Mouse (Mus musculus): ENCODE measurements around the gene Bbs1. TPM values are rescaled to one million over a fixed set of nuclear protein-coding genes. Genes with fewer than 3 reads are reported as not detected.
A peak's percentile ranks its signal among the peaks of the same experiment; 100 is the strongest.

The Bbs1 gene
- total RNA-seq, 2 experiments from 2014 or later: 37.4 to 41.9 TPM

DNA sequence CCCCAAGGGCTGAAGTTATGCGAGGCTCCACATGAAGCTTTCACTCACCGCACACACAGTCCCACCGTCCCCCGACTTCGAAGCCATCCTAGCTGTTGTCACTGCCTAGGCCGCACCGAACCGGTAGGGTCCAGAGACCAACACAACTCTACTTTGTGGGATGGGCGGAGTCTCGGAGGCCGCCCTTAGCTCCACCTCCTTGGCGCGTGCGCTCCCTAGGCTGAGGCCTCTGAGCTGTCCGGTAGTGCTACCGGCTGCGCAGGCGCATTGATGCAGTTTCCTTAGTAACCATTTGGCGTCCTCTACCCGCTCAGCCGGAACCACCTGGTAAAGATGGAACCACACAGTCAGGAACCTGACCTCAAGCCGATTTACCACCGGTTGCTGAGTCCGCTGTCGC lies 67.3 kb downstream of the Bbs1 start, which contains the start of the genes Ccs and Ccdc87:
Ccs (minus strand) TSS at position 184 of the 400 bp plus-strand sequence.
Ccdc87 (plus strand) TSS at position 218 of the 400 bp plus-strand sequence.
- peak; percentile 78 to 91 for DNase-seq (ENCODE audit: extremely low spot score in 1 of 2, low spot score in 1 of 2)

DNA sequence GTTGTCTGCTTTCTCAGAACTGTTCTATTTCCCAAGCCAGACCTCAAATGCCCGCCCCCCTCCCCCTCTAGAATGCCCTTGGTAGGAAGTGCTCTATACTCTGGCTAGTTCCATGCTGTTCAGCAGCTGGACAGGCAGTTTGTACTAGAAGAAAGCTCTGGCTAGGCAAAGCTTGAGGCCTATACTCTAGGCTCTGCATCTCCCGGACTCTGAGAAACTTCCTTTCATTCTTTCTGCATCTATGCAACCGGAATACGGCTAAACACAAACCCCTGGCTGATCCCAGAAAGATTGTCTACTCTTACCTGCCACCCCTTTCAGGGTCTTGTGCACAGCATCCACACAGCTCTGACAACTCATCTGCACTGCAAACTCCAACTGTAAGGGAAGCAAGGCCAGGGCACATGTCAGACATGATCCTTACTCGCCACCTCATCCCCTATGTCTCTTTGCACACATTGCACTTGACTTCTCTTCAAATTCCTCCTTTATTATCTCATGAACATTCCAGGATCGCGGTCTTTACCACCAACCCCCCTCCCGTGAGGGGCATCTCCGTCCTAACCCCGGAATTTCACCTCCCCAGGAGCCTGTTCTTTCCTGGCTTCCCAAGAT lies 67.8 kb downstream of the Bbs1 start:
- no peak for DNase-seq (ENCODE audit: extremely low spot score in 1 of 2, low spot score in 1 of 2)

DNA sequence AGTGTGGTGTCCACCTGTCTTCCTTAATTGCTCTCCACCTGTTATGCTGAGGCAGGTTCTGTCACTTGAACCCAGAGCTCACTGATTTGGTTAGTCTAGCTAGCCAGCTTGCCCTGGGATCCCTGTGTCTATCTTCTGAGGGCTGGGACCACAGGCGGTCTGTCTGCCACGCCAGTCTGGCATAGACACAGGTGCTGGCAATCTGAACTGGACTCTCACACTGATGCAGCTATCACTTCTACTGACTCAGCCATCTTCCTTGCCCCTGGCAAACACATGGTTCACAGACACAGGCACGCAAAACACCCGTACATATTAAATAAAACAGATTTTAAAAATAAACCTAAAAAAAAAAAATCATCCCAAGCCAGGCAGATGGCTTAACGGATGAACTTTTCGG lies 69.4 kb downstream of the Bbs1 start:
- no peak for DNase-seq (ENCODE audit: extremely low spot score in 1 of 2, low spot score in 1 of 2)

Other genes with a start within 250 kb of the Bbs1 start
- 1 to 10 TPM; 1.1 to 2.5 TPM for gene Gm960, start 208.0 kb downstream of the Bbs1 start, total RNA-seq (2021)
- gene Sptbn2, start 195.5 kb downstream of the Bbs1 start, total RNA-seq (2021): 100 to 1,000 TPM; 615 to 659 TPM
- gene Rbm4b, start 150.1 kb downstream of the Bbs1 start, total RNA-seq (2021): 10 to 100 TPM; 18.2 to 18.8 TPM
- gene Rbm4, start 112.7 kb downstream of the Bbs1 start, total RNA-seq (2021): 10 to 100 TPM; 81.1 to 82.0 TPM
- gene Gm21992, start 95.0 kb downstream of the Bbs1 start, total RNA-seq (2021): 10 to 100 TPM; 21.2 to 28.3 TPM
- 10 to 100 TPM; 53.0 to 53.9 TPM for gene Rbm14, start 95.0 kb downstream of the Bbs1 start, total RNA-seq (2021)
- gene Ccs, start 67.3 kb downstream of the Bbs1 start, total RNA-seq (2021): 10 to 100 TPM; 30.6 to 37.8 TPM
- 1 to 10 TPM; 1.8 to 2.2 TPM for gene Ccdc87, start 67.3 kb downstream of the Bbs1 start, total RNA-seq (2021)
- 100 to 1,000 TPM; 113 to 118 TPM for gene Ctsf, start 51.5 kb downstream of the Bbs1 start, total RNA-seq (2021)
- gene Actn3, start 28.7 kb downstream of the Bbs1 start, total RNA-seq (2021): under 1 TPM; 0.84 to 0.89 TPM
- gene Zdhhc24, start 28.0 kb downstream of the Bbs1 start, total RNA-seq (2021): 10 to 100 TPM; 24.9 to 25.5 TPM
- gene Dpp3, start 21.7 kb upstream of the Bbs1 start, total RNA-seq (2021): 10 to 100 TPM; 41.0 to 43.5 TPM
- gene Peli3, start 36.5 kb upstream of the Bbs1 start, total RNA-seq (2021): 10 to 100 TPM; 20.2 to 20.9 TPM
- gene Mrpl11, start 55.5 kb upstream of the Bbs1 start, total RNA-seq (2021): 10 to 100 TPM; 60.5 to 71.1 TPM
- gene Npas4, start 83.7 kb upstream of the Bbs1 start, total RNA-seq (2021): 1 to 10 TPM; 5.7 to 6.6 TPM
- 10 to 100 TPM; 14.2 to 17.6 TPM for gene Slc29a2, start 117.2 kb upstream of the Bbs1 start, total RNA-seq (2021)
- 100 to 1,000 TPM; 131 to 132 TPM for gene B4gat1, start 132.2 kb upstream of the Bbs1 start, total RNA-seq (2021)
- gene AC124502.3, start 132.3 kb upstream of the Bbs1 start, total RNA-seq (2021): 1 to 10 TPM; 5.0 to 5.3 TPM
- gene Brms1, start 134.7 kb upstream of the Bbs1 start, total RNA-seq (2021): 10 to 100 TPM; 19.2 to 21.4 TPM
- 100 to 1,000 TPM; 109 to 114 TPM for gene Rin1, start 143.9 kb upstream of the Bbs1 start, total RNA-seq (2021)
- 1 to 10 TPM; 4.3 to 5.1 TPM for gene Cd248, start 161.4 kb upstream of the Bbs1 start, total RNA-seq (2021)
- 100 to 1,000 TPM; 131 to 138 TPM for gene Tmem151a, start 178.9 kb upstream of the Bbs1 start, total RNA-seq (2021)
- 10 to 100 TPM; 24.5 to 24.7 TPM for gene Yif1a, start 181.9 kb upstream of the Bbs1 start, total RNA-seq (2021)
- 100 to 1,000 TPM; 754 to 774 TPM for gene Cnih2, start 191.9 kb upstream of the Bbs1 start, total RNA-seq (2021)
- gene Rab1b, start 200.4 kb upstream of the Bbs1 start, total RNA-seq (2021): 100 to 1,000 TPM; 173 TPM
- gene Klc2, start 211.9 kb upstream of the Bbs1 start, total RNA-seq (2021): 100 to 1,000 TPM; 214 to 222 TPM

Data from layer of hippocampus, postnatal 25 days (tissue).